Comparison of ENCODE assay signal across 9 mouse cellular contexts in genomic region chr8:69919010-69919409, GRCm38 (mm10). TPM values are rescaled to one million over a fixed set of nuclear protein-coding genes. Genes with fewer than 3 reads are reported as not detected.
DNase-seq lines count a peak whose midpoint lies in the region; ATAC-seq and TF ChIP-seq lines count a peak whose summit lies in the region.
"Had no signal": no experiment of that assay in that cellular context is flagged by ENCODE, and none has a peak within 500 bp of the region (broad histone marks: within the 10 kb centered on the region; RNA-seq: fewer than 3 reads in every experiment).

No protein-coding gene starts in this region.

- H3K9ac ChIP-seq in ES-E14 (ENCODE audit: insufficient read depth, low read depth, low read length, poor library complexity, severe bottlenecking) = no peak overlapping the region
- no peak overlapping the region for H3K9ac ChIP-seq in forebrain, embryonic 14.5 days (ENCODE audit: low read length)
- no peak overlapping the region for H3K9ac ChIP-seq in neural tube, embryonic 14.5 days (replicated peaks; ENCODE audit: low read depth, low read length)
- H3K9ac ChIP-seq: limb, embryonic 12.5 days had no signal

- no peak overlapping the region for H3K4me2 ChIP-seq in forebrain, embryonic 14.5 days (ENCODE audit: low read length)
- no peak overlapping the region for H3K4me2 ChIP-seq in neural tube, embryonic 14.5 days (ENCODE audit: low read depth, low read length)
- H3K4me2 ChIP-seq: limb, embryonic 12.5 days had no signal

- no peaks in the 10 kb centered on the region for H3K9me3 ChIP-seq in ES-E14 (ENCODE audit: control insufficient read depth, insufficient read depth, low read depth, low read length)
- H3K9me3 ChIP-seq in forebrain, embryonic 14.5 days (replicated peaks; ENCODE audit: control insufficient read depth, low read length) = no peaks in the 10 kb centered on the region
- no peaks in the 10 kb centered on the region for H3K9me3 ChIP-seq in neural tube, embryonic 14.5 days (ENCODE audit: control insufficient read depth, low read length)
- H3K9me3 ChIP-seq: limb, embryonic 12.5 days had no signal

- no peak overlapping the region for H3K27ac ChIP-seq in ES-E14 (ENCODE audit: insufficient read depth, low read depth, low read length, poor library complexity, severe bottlenecking)
- peak overlapping the region; percentile 9; the same call in 1 of the 2 replicates for H3K27ac ChIP-seq in forebrain, embryonic 14.5 days (ENCODE audit: low read depth, low read length)
- no peak overlapping the region for H3K27ac ChIP-seq in neural tube, embryonic 14.5 days (ENCODE audit: low read depth, low read length)

- intact Hi-C loops in heart, postnatal 36 days (cut with DNase I) = loop anchor here (1.0 to 5.0 kb wide), 5 partner anchors 44 to 303 kb away; partner anchors contain the start of gene Ncan

- no peak overlapping the region for H3K4me3 ChIP-seq in ES-E14 (ENCODE audit: insufficient read depth in 1 of 2, low read depth in 1 of 2, low read length in 2 of 2, poor library complexity in 1 of 2, severe bottlenecking in 1 of 2)
- H3K4me3 ChIP-seq in forebrain, embryonic 14.5 days (ENCODE audit: low read depth, low read length) = no peak overlapping the region
- no peak overlapping the region for H3K4me3 ChIP-seq in neural tube, embryonic 14.5 days (ENCODE audit: low read depth, low read length)
- H3K4me3 ChIP-seq: limb, embryonic 12.5 days had no signal

- in situ Hi-C loops in ES-E14 (cut with MboI; ENCODE audit: low sequenced_read_pairs in 2 of 2, unreplicated experiment in 2 of 2) = no loop called here

- peak; percentile 87 for DNase-seq in ES-E14 (ENCODE audit: low read depth, low spot score)
- peak; percentile 90 for DNase-seq in forebrain, embryonic 14.5 days (ENCODE audit: low spot score)
- DNase-seq in heart, postnatal 36 days = peak; percentile 77 to 82
- DNase-seq in layer of hippocampus, adult 11-12 months (ENCODE audit: low spot score) = peak; percentile 89
- DNase-seq in lung, adult 18-20 months = peak; percentile 63 to 85
- DNase-seq in testis, postnatal 10 days (ENCODE audit: low spot score) = peak; percentile 80

- H3K4me1 ChIP-seq in ES-E14 (ENCODE audit: control insufficient read depth in 2 of 2, insufficient read depth in 2 of 2, low read length in 2 of 2, poor library complexity in 1 of 2) = peaks cover 3 to 22% of the 10 kb centered on the region in 2 experiments; a peak in 3 of 4 replicates
- peaks cover 6% of the 10 kb centered on the region; the same call in 1 of the 2 replicates for H3K4me1 ChIP-seq in forebrain, embryonic 14.5 days (ENCODE audit: control insufficient read depth, insufficient read depth, low read length)
- H3K4me1 ChIP-seq in neural tube, embryonic 14.5 days (ENCODE audit: control insufficient read depth, insufficient read depth, low read length) = peaks cover 9% of the 10 kb centered on the region

- ATAC-seq in cerebellum, adult (ENCODE audit: insufficient number of reproducible peaks, low FRiP score, low TSS enrichment) = peak; percentile 62; the same call in 1 of the 2 replicates
- ATAC-seq in forebrain, embryonic 14.5 days = peak; percentile 73
- peak; percentile 66 for ATAC-seq in neural tube, embryonic 14.5 days (ENCODE audit: low read depth)

- no peaks in the 10 kb centered on the region for H3K27me3 ChIP-seq in forebrain, embryonic 14.5 days (replicated peaks; ENCODE audit: control insufficient read depth, insufficient read depth, low read length)
- H3K27me3 ChIP-seq in neural tube, embryonic 14.5 days (ENCODE audit: control insufficient read depth, insufficient read depth, low read length) = no peaks in the 10 kb centered on the region
- H3K27me3 ChIP-seq: limb, embryonic 12.5 days had no signal

- 80% methylated on average over 1 of the region's 1 CpGs for WGBS in forebrain, embryonic 14.5 days
- WGBS in neural tube, embryonic 14.5 days = 87% methylated on average over 1 of the region's 1 CpGs

- peaks cover 52% of the 10 kb centered on the region for H3K36me3 ChIP-seq in ES-E14 (ENCODE audit: control insufficient read depth, insufficient read depth, low read length, poor library complexity, severe bottlenecking)
- H3K36me3 ChIP-seq in forebrain, embryonic 14.5 days (ENCODE audit: control insufficient read depth, insufficient read depth, low read length) = peaks cover 34% of the 10 kb centered on the region
- peaks cover 10% of the 10 kb centered on the region; the same call in 1 of the 2 replicates for H3K36me3 ChIP-seq in neural tube, embryonic 14.5 days (ENCODE audit: control insufficient read depth, insufficient read depth, low read length)

TF ChIP-seq in ES-E14, 5 proteins besides CTCF, POLR2A, EP300 and RAD21:
- TF ChIP-seq ZC3H11A (IDR thresholded peaks at IDR 0.05; ENCODE audit: borderline replicate concordance, low read depth, low read length) (peak; percentile 76; the same call in 1 of the 2 replicates), MAFK (IDR thresholded peaks at IDR 0.05; ENCODE audit: insufficient read depth, low read depth, low read length) (no peak)
TF ChIP-seq in ES-E14: peak in this region for 1.

RNA-seq across cellular contexts. Expression of gene Yjefn3, which starts 16.5 kb away (rescaled TPM):
- 7.0 and 8.5 TPM in 2 replicates for total RNA-seq in ES-E14 (2012; rRNA removed)
- 9.9 and 10.0 TPM in 2 replicates for polyA plus RNA-seq in forebrain, embryonic 14.5 days (2014; fragmentation: Nextera tagmentation; extraction: Ambion mirVana)
- total RNA-seq in heart, postnatal 36 days (2021) = 10 to 100 TPM in 1 of 2 experiments, 1 to 10 TPM in 1; 9.1 to 12.1 TPM
- polyA plus RNA-seq in neural tube, embryonic 14.5 days (2014; fragmentation: Nextera tagmentation; extraction: Ambion mirVana) = 11.5 and 12.3 TPM in 2 replicates

RNA-seq across cellular contexts. Expression of gene Ndufa13, which starts 16.7 kb away (rescaled TPM):
- 146 and 243 TPM in 2 replicates for total RNA-seq in ES-E14 (2012; rRNA removed)
- 180 and 216 TPM in 2 replicates for polyA plus RNA-seq in forebrain, embryonic 14.5 days (2014; fragmentation: Nextera tagmentation; extraction: Ambion mirVana)
- 100 to 1,000 TPM; 451 to 482 TPM for total RNA-seq in heart, postnatal 36 days (2021)
- 176 and 194 TPM in 2 replicates for polyA plus RNA-seq in neural tube, embryonic 14.5 days (2014; fragmentation: Nextera tagmentation; extraction: Ambion mirVana)

RNA-seq across cellular contexts. Expression of gene Tssk6, which starts 17.0 kb away (rescaled TPM):
- 2.5 and 4.0 TPM in 2 replicates for total RNA-seq in ES-E14 (2012; rRNA removed)
- polyA plus RNA-seq in forebrain, embryonic 14.5 days (2014; fragmentation: Nextera tagmentation; extraction: Ambion mirVana) = 2.5 and 3.1 TPM in 2 replicates
- not detected for total RNA-seq in heart, postnatal 36 days (2021)
- polyA plus RNA-seq in neural tube, embryonic 14.5 days (2014; fragmentation: Nextera tagmentation; extraction: Ambion mirVana) = 4.1 and 4.3 TPM in 2 replicates

RNA-seq across cellular contexts. Expression of gene Cilp2, which starts 31.5 kb away (rescaled TPM):
- 7.3 and 10.7 TPM in 2 replicates for total RNA-seq in ES-E14 (2012; rRNA removed)
- polyA plus RNA-seq in forebrain, embryonic 14.5 days (2014; fragmentation: Nextera tagmentation; extraction: Ambion mirVana) = 2.0 and 2.6 TPM in 2 replicates
- total RNA-seq in heart, postnatal 36 days (2021) = 1 to 10 TPM; 1.7 to 2.4 TPM
- 3.5 and 4.3 TPM in 2 replicates for polyA plus RNA-seq in neural tube, embryonic 14.5 days (2014; fragmentation: Nextera tagmentation; extraction: Ambion mirVana)
